Mouse (Mus musculus): Measurements from ENCODE around the gene Gm3854.
"Not testable (repeated sequence)": the region's sequence is repeated elsewhere in the genome, so short reads cannot be mapped to it uniquely, and the experiment has no call there.

Gm3854 gene

GRCm38 (mm10) chr7:6343501-6344071 is at the start of gene Gm3854:
Gm3854 (plus strand) TSS chr7:6343759.
- peak in 1 of 2 experiments; percentile 35 for DNase-seq

GRCm38 (mm10) chr7:6300796-6301195 is 42.8 kb upstream of the Gm3854 start:
- not testable (repeated sequence) for DNase-seq

- DNase-seq: no peak
Observed at GRCm38 (mm10) chr7:6330458-6331232, 12.9 kb upstream of the Gm3854 start.

DNA sequence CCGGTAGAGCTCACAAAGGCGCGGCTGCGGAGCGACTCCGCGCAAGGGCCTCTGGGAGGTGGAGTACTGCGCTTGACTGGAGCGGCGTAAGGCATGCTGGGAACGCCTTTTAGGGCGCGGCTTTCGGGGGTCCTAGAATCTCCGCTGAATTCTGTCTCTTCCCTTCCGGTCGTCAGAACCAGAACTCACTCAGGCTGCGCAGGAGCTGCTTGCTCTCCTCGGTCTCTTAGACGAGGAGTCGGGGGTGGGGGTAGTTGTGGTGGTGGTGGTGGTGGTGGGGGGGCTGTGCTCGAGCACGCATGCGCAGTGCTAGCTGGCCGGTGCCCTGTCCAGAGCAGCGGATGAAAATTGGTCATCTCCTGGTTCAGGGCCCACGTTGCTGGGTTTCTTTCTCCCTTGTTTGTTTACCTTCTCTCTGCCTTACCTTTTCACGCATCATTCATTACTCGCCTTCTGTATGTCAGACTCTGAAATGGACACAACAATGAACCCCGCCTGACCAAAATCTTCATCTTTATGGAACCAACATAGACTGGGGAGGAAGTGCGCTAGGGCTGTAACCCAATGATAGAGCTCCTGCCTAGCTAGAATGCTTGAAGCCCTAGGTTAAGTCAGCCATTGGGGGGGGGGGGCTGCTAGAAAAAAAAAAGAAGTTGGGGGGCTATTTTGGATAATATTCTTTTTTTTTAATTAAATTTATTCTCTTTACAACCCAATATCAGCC is 12.2 kb upstream of the Gm3854 start, which contains the start of gene Zfp583:
Gene Zfp583, minus strand, starts transcription at position 53 of the 724 bp plus-strand sequence.
- DNase-seq: peak; percentile 70 to 74

DNA sequence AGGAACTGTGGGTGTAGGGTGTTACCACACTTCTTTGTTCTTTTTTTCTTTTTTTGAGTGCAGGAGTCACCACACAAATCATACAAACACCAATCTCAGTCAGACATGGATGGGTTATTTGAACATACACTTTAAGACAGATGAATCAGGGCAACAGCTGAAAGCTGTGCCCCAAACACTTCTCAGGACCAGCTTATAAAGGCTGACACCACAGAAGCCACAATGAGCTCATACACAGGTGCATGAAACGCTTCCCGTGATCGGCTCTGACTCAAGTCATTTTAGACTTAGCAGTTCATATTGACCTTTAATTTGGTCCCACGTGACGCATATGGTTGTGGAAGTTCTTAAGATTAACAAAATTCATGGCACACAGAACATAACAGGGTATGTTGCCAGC is 3.7 kb upstream of the Gm3854 start:
- DNase-seq: no peak

GRCm38 (mm10) chr7:6344124-6344523 is 565 bp downstream of the Gm3854 start:
- no peak for DNase-seq

DNA sequence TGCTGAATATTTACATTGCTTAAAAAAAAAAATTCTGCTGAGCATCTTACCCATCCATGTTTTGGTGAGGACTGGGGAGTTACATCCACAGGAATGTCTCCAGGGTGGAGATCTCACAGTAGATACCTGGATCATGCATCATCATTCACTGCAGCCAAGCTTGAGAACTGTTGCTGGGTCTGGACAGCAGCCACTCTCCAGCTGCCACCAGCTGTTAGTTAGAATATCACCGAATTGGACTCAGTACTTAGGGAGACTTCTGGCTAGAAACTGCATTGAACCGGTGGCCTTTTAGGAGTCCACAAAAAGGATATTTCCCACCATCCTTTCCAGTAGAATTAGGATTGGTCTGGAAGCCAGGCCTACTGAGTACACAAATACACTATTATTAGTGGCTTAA is 14.6 kb downstream of the Gm3854 start:
- no peak for DNase-seq

DNA sequence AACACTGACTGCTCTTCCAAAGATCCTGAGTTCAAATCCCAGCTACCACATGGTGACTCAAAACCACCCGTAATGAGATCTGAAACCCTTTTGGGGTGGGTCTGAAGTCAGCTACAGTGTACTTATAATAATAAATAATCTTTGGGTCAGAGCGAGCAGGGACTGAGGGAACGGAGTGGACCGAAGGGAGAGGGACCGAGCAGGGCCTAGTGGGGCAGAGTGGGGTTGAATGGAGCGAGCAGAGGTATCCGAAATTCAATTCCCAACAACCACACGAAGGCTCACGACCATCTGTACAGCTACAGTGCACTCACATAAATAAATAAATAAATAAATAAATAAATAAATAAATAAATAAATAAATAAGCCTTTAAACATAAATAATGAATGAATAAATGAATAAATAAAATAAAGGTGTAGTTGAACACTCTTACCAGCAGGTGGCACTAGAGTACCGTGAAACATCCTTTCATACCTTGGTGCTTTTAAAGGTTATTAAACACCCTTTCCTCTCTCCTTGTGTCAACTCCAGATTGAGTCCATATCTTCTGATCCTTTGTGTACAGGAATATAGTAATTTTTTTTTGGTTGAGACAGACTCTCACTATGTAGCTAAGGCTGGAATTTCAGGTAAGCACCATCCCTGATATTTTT is 15.5 kb downstream of the Gm3854 start:
- peak in 1 of 2 experiments; percentile 10 for DNase-seq

GRCm38 (mm10) chr7:6360477-6361060 is 17.0 kb downstream of the Gm3854 start:
- DNase-seq: no peak

- DNase-seq: no peak
Observed at GRCm38 (mm10) chr7:6361756-6362155, 18.2 kb downstream of the Gm3854 start.

GRCm38 (mm10) chr7:6362268-6363046 is 18.9 kb downstream of the Gm3854 start:
- peak; percentile 98 to 99 for DNase-seq

DNA sequence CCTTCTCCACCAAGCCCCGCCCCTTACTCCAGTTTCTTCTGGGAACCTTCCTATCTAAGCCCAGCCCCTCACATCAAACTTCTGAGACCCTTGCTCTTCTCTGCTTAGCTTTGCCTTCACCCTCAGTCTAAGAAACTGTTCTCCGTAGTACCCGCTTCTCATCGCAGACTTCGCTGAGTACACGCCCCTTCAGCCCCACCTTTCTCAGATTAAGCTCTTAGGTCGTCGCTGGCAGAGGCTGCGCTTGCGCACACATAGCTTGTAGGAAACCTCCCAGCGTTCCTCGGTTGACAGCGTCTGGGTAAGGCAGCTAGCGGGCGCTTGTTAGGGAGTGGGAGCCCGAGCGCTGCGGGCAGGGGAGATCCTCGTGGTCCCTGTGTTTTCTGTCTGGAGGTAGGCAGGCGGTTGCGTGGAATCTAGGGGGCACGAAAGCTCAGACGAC is 19.5 kb downstream of the Gm3854 start, which contains the start of gene Zfp78:
Gene Zfp78, plus strand, starts transcription at position 234 of the 442 bp plus-strand sequence.
- DNase-seq: no peak

DNA sequence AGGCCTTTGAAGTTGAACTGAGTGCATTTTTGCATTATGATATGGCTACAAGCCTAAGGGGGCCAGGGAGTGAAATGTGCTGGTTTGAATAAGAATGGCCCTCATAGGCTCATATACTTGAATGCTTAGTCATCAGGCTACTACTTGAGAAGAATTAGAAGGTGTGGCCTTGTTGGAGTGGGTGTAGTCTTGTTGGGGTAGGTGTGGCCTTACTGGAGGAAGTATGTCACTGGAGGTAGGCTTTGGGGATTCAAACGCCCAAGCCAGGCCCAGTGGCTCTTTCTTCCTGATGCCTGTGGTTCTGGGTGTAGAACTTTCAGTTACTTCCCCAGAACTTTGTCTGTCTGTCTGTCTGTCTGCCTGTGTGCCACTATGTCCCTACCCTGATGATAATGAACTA is 21.2 kb downstream of the Gm3854 start:
- no peak for DNase-seq

GRCm38 (mm10) chr7:6367185-6367584 is 23.6 kb downstream of the Gm3854 start:
- DNase-seq: no peak

- DNase-seq: not testable (repeated sequence)
Observed at GRCm38 (mm10) chr7:6368146-6368545, 24.6 kb downstream of the Gm3854 start.

- no peak for DNase-seq
Observed at GRCm38 (mm10) chr7:6369460-6369859, 25.9 kb downstream of the Gm3854 start.

DNA sequence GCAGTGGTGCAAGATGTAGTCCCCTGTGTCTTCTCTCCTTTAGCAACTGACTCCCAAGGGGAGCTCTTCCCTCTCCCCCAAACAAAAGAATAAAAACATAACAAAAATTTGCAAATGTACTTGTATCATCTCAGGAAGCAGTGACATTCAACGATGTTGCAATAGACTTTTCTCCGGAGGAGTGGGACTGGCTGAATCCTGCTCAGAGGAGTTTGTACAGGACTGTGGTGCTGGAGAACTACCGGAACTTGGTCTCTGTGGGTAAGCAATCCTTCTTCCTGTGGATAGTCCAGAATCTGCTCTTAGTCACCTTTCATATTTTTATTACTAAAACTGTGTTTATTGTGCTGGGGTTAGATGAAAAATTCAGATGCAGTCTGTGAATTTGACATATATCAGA is 29.4 kb downstream of the Gm3854 start:
- DNase-seq: no peak

DNA sequence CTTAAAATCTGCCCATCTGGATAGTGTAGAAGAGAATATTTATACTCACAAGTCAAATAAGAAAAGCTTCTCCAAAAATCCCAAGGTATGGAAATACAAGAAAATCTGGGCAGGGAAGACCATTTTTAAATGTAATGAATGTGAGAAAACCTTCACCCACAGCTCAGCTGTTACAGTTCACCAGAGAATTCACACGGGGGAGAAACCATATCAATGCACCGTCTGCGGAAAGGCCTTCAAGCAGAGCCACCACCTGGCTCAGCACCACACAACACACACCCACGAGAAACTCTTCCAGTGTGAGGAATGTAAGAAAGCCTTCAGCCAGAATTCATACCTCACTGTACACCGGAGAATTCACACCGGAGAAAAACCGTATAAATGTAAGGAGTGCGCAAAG is 34.9 kb downstream of the Gm3854 start:
- no peak for DNase-seq

DNA sequence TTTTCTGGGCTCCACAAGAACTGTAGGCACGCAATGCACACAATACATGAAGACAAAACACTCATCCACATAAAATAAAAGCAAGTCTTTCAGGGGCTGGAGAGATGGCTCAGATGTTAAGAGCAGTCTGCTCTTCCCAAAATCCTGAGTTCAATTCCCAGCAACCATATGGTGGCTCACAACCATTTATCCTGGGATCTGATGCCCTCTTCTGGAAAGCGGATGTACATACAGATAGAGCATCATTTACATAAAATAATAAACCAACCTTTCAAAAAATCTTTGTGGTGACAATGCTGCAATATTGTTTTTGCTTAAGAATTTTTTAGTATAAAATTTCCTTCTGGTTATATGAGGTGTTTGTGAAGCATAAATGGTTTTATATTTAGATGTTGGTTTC is 37.9 kb downstream of the Gm3854 start:
- DNase-seq: no peak

DNA sequence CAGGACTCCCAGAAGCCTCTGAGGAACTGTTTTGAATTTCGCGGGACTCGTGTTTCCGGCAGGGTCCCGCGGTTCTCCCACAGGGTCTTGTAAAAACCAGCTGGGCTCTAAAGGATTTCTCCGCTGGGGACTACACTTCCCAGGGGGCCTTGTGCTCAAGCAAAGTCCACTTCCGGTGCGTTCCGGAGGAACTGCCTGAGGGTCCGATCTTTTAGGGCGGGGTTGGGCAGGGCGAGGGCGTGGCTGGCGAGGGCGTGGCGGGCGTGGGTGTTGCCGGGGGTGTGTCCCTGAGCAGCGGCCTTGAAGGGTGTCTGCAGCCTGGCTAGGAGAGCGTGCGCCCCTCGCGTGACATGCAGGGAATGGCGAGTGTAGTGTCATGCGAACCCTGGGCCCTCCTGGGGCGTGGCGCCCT is 39.5 kb downstream of the Gm3854 start, which contains the start of gene Zfp28:
Gene Zfp28, plus strand, starts transcription at position 252 of the 412 bp plus-strand sequence.
- DNase-seq: peak; percentile 90 to 93

DNA sequence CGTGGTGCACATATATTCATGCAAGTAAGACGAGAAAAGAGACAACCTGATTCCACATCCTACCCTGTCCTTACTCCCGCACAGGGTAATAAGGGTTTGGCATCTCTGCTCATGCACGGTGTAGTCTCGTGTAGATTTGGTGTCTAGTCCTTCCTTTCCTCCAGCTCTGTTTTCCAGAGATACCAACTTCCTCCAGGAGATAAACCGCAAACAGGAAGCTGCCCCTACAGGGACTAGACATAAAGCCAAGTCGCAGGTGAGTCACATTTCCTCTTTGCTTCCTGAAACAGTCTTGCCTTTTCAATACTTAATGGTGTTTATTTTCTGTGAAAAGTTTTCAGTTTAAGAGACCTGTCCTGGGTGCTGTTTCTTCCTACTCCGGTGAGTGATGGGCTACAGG is 40.5 kb downstream of the Gm3854 start:
- DNase-seq: no peak

DNA sequence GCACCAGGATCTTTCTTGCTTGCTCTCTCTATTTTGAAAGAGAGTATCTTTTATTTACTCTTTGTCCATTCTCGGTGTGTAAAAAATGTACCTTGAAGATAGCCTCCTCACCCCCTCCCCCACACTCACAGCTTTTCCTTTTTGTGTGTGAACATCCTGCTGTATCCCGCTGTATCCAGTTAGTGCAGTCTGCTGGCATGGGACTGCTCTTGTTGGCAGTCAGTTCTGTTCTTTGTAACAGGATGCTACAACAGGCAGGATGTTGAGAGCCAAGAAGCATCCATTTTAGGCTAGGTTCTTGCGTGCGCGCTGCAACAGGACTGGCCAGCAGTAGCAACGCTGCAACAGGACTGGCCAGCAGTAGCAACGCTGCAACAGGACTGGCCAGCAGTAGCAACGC is 43.4 kb downstream of the Gm3854 start:
- DNase-seq: no peak

Measured in spleen, adult 18-20 months (tissue).